ENCODE assay signal across 27 mouse cellular contexts in the genomic region with DNA sequence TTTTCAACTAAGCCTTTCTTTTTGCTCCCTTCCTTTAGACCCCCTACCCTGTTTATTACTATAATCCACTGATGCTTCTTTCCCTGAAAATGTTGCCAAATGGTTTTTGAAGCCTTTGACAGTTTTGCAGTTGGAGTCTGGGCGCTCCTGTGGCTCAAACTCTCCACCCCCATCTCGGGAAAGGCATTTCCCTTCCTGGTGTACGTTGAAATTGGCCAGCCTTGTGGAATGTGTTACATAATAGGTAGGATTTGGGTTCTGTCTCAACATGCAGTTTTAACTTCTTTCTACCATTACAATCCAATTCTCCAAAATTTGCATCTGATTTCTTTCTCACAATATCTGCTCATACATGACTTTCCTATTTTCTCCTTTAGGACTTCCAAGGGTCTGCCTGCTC. TPM values are rescaled to one million over a fixed set of nuclear protein-coding genes. Genes with fewer than 3 reads are reported as not detected.
DNase-seq lines count a peak whose midpoint lies in the region; ATAC-seq and TF ChIP-seq lines count a peak whose summit lies in the region.
"Had no signal": no experiment of that assay in that cellular context is flagged by ENCODE, and none has a peak within 500 bp of the region (broad histone marks: within the 10 kb centered on the region; RNA-seq: fewer than 3 reads in every experiment).

No protein-coding gene starts in this region.

- H3K9ac ChIP-seq in lung, embryonic 14.5 days: no peak overlapping the region
- H3K9ac ChIP-seq: embryonic facial prominence, embryonic 13.5 days; forebrain, postnatal 0 days; heart, embryonic 13.5 days; hindbrain, embryonic 14.5 days had no signal

- no peaks in the 10 kb centered on the region for H3K9me3 ChIP-seq in lung, embryonic 14.5 days (ENCODE audit: low read depth, low read length)
- H3K9me3 ChIP-seq: embryonic facial prominence, embryonic 13.5 days; forebrain, embryonic 10.5 days; heart, embryonic 10.5 days; heart, embryonic 13.5 days had no signal

- 34% methylated on average over 3 of the region's 3 CpGs for WGBS in lung, embryonic 14.5 days

- peak; percentile 6 for DNase-seq in embryo, embryonic 11 days
- DNase-seq in embryo, embryonic 9.5 days (ENCODE audit: extremely low spot score): no peak
- DNase-seq in lung, embryonic 14.5 days: peak; percentile 12
- DNase-seq in lung, adult 18-20 months: no peak
- peak; percentile 6 for DNase-seq in urinary bladder, postnatal 14 days (ENCODE audit: low spot score)
- no peak for DNase-seq in urinary bladder, postnatal 4 days (ENCODE audit: low spot score in 2 of 2)
- DNase-seq: adrenal gland, adult 8-10 months; adrenal gland, postnatal 25 days; cerebellum, adult 18-20 months; cerebellum, adult 9-10 months; cerebellum, postnatal 25 days; forebrain, postnatal 0 days; gastrocnemius, postnatal 10 days; gastrocnemius, postnatal 36 days; heart, adult 2 months; heart, postnatal 14 days; heart, postnatal 4 days had no signal

- no peaks in the 10 kb centered on the region for H3K4me1 ChIP-seq in lung, embryonic 14.5 days (ENCODE audit: insufficient read depth)
- H3K4me1 ChIP-seq: embryonic facial prominence, embryonic 13.5 days; forebrain, embryonic 10.5 days had no signal

- no peak for TF ChIP-seq CTCF in lung, embryonic 14.5 days (IDR thresholded peaks at IDR 0.05; ENCODE audit: low read depth)

- H3K4me3 ChIP-seq in lung, embryonic 14.5 days (ENCODE audit: low read depth, low read length): no peak overlapping the region
- H3K4me3 ChIP-seq: embryonic facial prominence, embryonic 13.5 days; forebrain, embryonic 10.5 days; heart, adult 2 months; heart, embryonic 10.5 days; heart, embryonic 13.5 days had no signal

- no peak overlapping the region for H3K27ac ChIP-seq in lung, embryonic 14.5 days (ENCODE audit: low read depth)
- H3K27ac ChIP-seq: embryonic facial prominence, embryonic 13.5 days; forebrain, embryonic 10.5 days; heart, adult 2 months; heart, embryonic 10.5 days; heart, embryonic 13.5 days; hindbrain, embryonic 14.5 days; hindbrain, postnatal 0 days had no signal

- no peak for ATAC-seq in lung, embryonic 14.5 days (ENCODE audit: insufficient read depth)
- ATAC-seq: activated CD4-positive, CD25-positive, alpha-beta regulatory T cell, adult 4 months; forebrain, embryonic 14.5 days; forebrain, postnatal 0 days; hindbrain, postnatal 0 days; inflammation-experienced regulatory T-cells, adult 6 months; intestine, embryonic 16.5 days had no signal

- no peak overlapping the region for H3K4me2 ChIP-seq in lung, embryonic 14.5 days
- H3K4me2 ChIP-seq: embryonic facial prominence, embryonic 13.5 days; heart, embryonic 13.5 days; hindbrain, embryonic 14.5 days had no signal

- no peaks in the 10 kb centered on the region for H3K27me3 ChIP-seq in lung, embryonic 14.5 days (ENCODE audit: insufficient read depth, low read length)
- H3K27me3 ChIP-seq: heart, embryonic 13.5 days had no signal

- H3K36me3 ChIP-seq in lung, embryonic 14.5 days (ENCODE audit: insufficient read depth): no peaks in the 10 kb centered on the region
- H3K36me3 ChIP-seq: embryonic facial prominence, embryonic 13.5 days; forebrain, embryonic 10.5 days; heart, embryonic 10.5 days; heart, embryonic 13.5 days had no signal

RNA-seq across cellular contexts. Expression of gene Frmd7, which starts 23.8 kb away (rescaled TPM):
- polyA plus RNA-seq in lung, embryonic 14.5 days (2014; fragmentation: Nextera tagmentation; extraction: Ambion mirVana): 0.08 TPM in 1 of 2 replicates, not detected in the other
- polyA plus RNA-seq: embryonic facial prominence, embryonic 13.5 days; heart, embryonic 13.5 days; inflammation-experienced regulatory T-cells, adult 6 months; intestine, embryonic 16.5 days had no signal

Comparison
In these comparisons a context has a peak if more than half of its experiments do, and no peak if none do; other contexts are left out.
1. DNase-seq: peak in embryo, embryonic 11 days (single experiment), lung, embryonic 14.5 days (single experiment) and urinary bladder, postnatal 14 days (single experiment); none in embryo, embryonic 9.5 days (single experiment), lung, adult 18-20 months (0 of 2) and urinary bladder, postnatal 4 days (0 of 2).